Mouse (Mus musculus) adrenal gland, adult (tissue): Measurements from ENCODE around the gene Gm21627.
"Not testable (repeated sequence)": the region's sequence is repeated elsewhere in the genome, so short reads cannot be mapped to it uniquely, and the experiment has no call there.

Source experiments
- DNase-seq, 2 experiments: peaks; one replicate each; pipeline ENCODE4 v3.0.0; 2022 to 2023; ENCODE audit warnings: low spot score in 1 of 2; ENCODE audit not compliant: inconsistent age in 2 of 2

The Gm21627 gene

GRCm38 (mm10) chrY:63228127-63228526, at the start of gene Gm21627:
TSS of gene Gm21627 (plus strand) at chrY:63228427.
- DNase-seq: not testable (repeated sequence)
